Mouse (Mus musculus): ENCODE data around the gene Pla2g2d.

DNA sequence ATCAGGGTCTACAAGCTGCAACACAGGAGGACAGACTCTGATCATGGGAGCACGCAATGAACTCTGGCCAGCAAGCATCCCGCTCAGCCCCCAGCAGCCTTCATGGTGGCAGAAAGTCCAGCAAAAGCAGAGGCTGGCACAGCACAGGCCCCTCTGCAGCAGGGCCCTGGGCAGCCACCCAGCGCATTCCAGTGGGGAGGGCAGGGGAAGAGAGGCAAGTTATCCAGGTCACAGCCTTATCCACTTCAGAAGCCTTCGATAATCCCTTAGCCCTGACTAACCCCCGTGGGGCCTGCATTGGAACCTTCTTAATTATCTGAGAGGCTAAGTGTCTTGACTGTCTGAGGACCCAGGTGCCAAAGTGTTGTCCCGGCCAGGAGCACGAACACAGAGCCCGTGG is 43.6 kb downstream of the Pla2g2d start:
- TF ChIP-seq POLR2A (IDR thresholded peaks at IDR 0.05; ENCODE audit: borderline replicate concordance, control insufficient read depth, low read depth, low read length) (no peak), CTCF (IDR thresholded peaks at IDR 0.05; ENCODE audit: control insufficient read depth, insufficient read depth, low read length) (no peak)

Measured in bone marrow, adult 2 months (tissue).